Mouse (Mus musculus) hindbrain, embryonic 15.5 days (tissue): Measurements from ENCODE around the gene Slc41a3. TPM values are rescaled to one million over a fixed set of nuclear protein-coding genes. Genes with fewer than 3 reads are reported as not detected.

Experiments
- ATAC-seq: fragments of 200-750 bp; cut with Nextera tagmentation; 2 replicates; pipeline ENCODE4 v1.8.0; 2017; ENCODE audit warnings: low read depth, moderate number of reproducible peaks, moderate TSS enrichment; ENCODE audit not compliant: low FRiP score
- H3K27ac ChIP-seq: fragments of 300-500 bp; sonication (generic); replicated peaks from 2 replicates; pipeline ENCODE4 v1.5.1; 2015; ENCODE audit warnings: mild to moderate bottlenecking, inconsistent platforms
- H3K27me3 ChIP-seq: fragments of 300-500 bp; sonication (generic); 2 replicates; pipeline ENCODE4 v1.6.1; 2015; ENCODE audit warnings: control low read depth, inconsistent platforms
- H3K36me3 ChIP-seq: fragments of 300-500 bp; sonication (generic); 2 replicates; pipeline ENCODE4 v1.6.1; 2015; ENCODE audit warnings: control low read depth, inconsistent platforms
- H3K4me1 ChIP-seq: fragments of 300-500 bp; sonication (generic); replicated peaks from 2 replicates; pipeline ENCODE4 v1.6.1; 2015; ENCODE audit warnings: control low read depth, inconsistent platforms
- H3K4me2 ChIP-seq: fragments of 300-500 bp; sonication (generic); 2 replicates; pipeline ENCODE4 v1.6.1; 2015; ENCODE audit warnings: moderate library complexity, mild to moderate bottlenecking, inconsistent platforms
- H3K4me3 ChIP-seq: fragments of 300-500 bp; sonication (generic); 2 replicates; pipeline ENCODE4 v1.5.1; 2015; ENCODE audit warnings: mild to moderate bottlenecking, inconsistent platforms
- H3K9ac ChIP-seq: fragments of 300-500 bp; sonication (generic); 2 replicates; pipeline ENCODE4 v1.6.1; 2015; ENCODE audit warnings: inconsistent platforms
- H3K9me3 ChIP-seq: fragments of 300-500 bp; sonication (generic); 2 replicates; pipeline ENCODE4 v1.6.1; 2016; ENCODE audit warnings: control low read depth, inconsistent platforms
- WGBS: fragments of 180-500 bp; shearing (Covaris S2); methylation state at CpG from one replicate; pipeline ENCODE4 v1.1.7; 2015; 5-methylcytosine and 5-hydroxymethylcytosine counted together
- polyA plus RNA-seq: library from polyadenylated mRNA; unstranded; fragments of >200 nt; fragmentation: Nextera tagmentation; extraction: Ambion mirVana; gene quantifications from 2 replicates; pipeline ENCODE4 v1.2.1, GENCODE M21; 2015

The Slc41a3 gene
- polyA plus RNA-seq, 1 experiment from 2014 or later = 8.5 TPM

GRCm38 (mm10) chr6:90602304-90602703 is 2.2 kb upstream of the Slc41a3 start:
- H3K4me1 ChIP-seq = peaks cover 16% of the 10 kb centered on the region; the same call in 1 of the 2 replicates
- no peak overlapping the region for H3K27ac ChIP-seq
- no peak overlapping the region for H3K4me2 ChIP-seq
- H3K27me3 ChIP-seq = no peaks in the 10 kb centered on the region; the same call in 1 of the 2 replicates
- H3K4me3 ChIP-seq = no peak overlapping the region
- no peak for ATAC-seq
- no peaks in the 10 kb centered on the region for H3K9me3 ChIP-seq
- H3K9ac ChIP-seq = no peak overlapping the region
- WGBS = 94% methylated on average over 3 of the region's 3 CpGs
- no peaks in the 10 kb centered on the region for H3K36me3 ChIP-seq

- Histone ChIP-seq H3K27me3 (no peaks in the 10 kb centered on the region; the same call in 1 of the 2 replicates), H3K27ac (no peak overlapping the region), H3K4me2 (no peak overlapping the region), H3K9ac (no peak overlapping the region), H3K9me3 (no peaks in the 10 kb centered on the region), H3K4me1 (peaks cover 16% of the 10 kb centered on the region; the same call in 1 of the 2 replicates), H3K4me3 (no peak overlapping the region), H3K36me3 (no peaks in the 10 kb centered on the region)
- ATAC-seq = no peak
- 58% methylated on average over 7 of the region's 7 CpGs for WGBS
These were observed 1.4 kb upstream of the Slc41a3 start for GRCm38 (mm10) chr6:90603126-90603525.

GRCm38 (mm10) chr6:90604130-90604529 is 395 bp upstream of the Slc41a3 start:
- H3K27ac ChIP-seq = no peak overlapping the region
- no peaks in the 10 kb centered on the region for H3K36me3 ChIP-seq
- peak overlapping the region; percentile 96 for H3K4me2 ChIP-seq
- WGBS = 57% methylated on average over 3 of the region's 3 CpGs
- H3K4me3 ChIP-seq = peak overlapping the region; percentile 75
- H3K27me3 ChIP-seq = no peaks in the 10 kb centered on the region; the same call in 1 of the 2 replicates
- H3K9me3 ChIP-seq = no peaks in the 10 kb centered on the region
- H3K4me1 ChIP-seq = peaks cover 16% of the 10 kb centered on the region; the same call in 1 of the 2 replicates
- no peak overlapping the region for H3K9ac ChIP-seq
- peak; percentile 15 for ATAC-seq

DNA sequence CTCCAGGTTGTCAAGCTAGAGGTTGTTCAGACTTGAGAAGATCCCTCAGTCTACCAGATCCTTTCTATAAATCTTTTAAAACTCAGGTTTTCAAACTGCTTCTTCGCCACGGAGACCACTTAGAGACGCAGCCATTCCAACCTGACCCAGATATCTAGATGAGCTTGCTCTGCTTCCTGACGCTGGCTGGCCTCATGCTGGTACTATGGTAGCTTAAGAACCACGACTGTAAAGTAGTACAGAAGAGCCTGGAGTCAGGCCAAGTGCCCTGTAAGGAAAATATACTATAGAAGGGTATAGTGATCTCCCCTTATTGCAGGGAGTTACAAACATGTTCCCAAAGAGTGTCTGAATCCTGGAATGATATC is 757 bp downstream of the Slc41a3 start:
- peak overlapping the region; percentile 75 for H3K4me3 ChIP-seq
- H3K27me3 ChIP-seq = no peaks in the 10 kb centered on the region; the same call in 1 of the 2 replicates
- 0 out of 2 replicates have a peak overlapping the region, but pooled peaks have one; percentile 60 for H3K27ac ChIP-seq
- no peaks in the 10 kb centered on the region for H3K9me3 ChIP-seq
- no peaks in the 10 kb centered on the region for H3K36me3 ChIP-seq
- H3K4me2 ChIP-seq = peak overlapping the region; percentile 96
- 10% methylated on average over 5 of the region's 5 CpGs for WGBS
- peak overlapping the region; percentile 83 for H3K9ac ChIP-seq
- ATAC-seq = no peak
- H3K4me1 ChIP-seq = peaks cover 16% of the 10 kb centered on the region; the same call in 1 of the 2 replicates

DNA sequence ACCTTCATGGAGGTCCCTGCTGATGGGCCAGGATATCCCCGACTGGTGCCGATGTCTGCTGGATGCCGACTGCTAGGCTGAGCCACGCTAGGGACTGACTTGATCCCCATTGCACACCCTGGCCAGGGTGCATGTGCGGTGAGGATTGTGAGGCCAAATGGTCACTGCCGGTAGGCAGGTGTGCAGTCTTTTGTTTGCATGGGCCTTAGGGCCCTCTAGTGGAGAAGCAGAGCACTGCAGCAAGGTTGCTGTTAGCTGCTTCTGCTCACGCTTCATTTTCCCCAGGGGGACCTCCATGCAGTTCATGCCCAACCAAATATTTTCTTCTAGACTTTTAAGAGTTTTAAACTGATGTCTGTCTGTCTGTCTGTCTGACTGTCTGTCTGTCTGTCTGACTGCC is 2.0 kb downstream of the Slc41a3 start:
- H3K4me2 ChIP-seq = peak overlapping the region; percentile 20; the same call in 1 of the 2 replicates
- H3K36me3 ChIP-seq = no peaks in the 10 kb centered on the region
- no peak overlapping the region for H3K4me3 ChIP-seq
- peaks cover 16% of the 10 kb centered on the region; the same call in 1 of the 2 replicates for H3K4me1 ChIP-seq
- 25% methylated on average over 7 of the region's 7 CpGs for WGBS
- no peak overlapping the region for H3K27ac ChIP-seq
- no peak for ATAC-seq
- no peaks in the 10 kb centered on the region; the same call in 1 of the 2 replicates for H3K27me3 ChIP-seq
- H3K9me3 ChIP-seq = no peaks in the 10 kb centered on the region
- H3K9ac ChIP-seq = no peak overlapping the region

DNA sequence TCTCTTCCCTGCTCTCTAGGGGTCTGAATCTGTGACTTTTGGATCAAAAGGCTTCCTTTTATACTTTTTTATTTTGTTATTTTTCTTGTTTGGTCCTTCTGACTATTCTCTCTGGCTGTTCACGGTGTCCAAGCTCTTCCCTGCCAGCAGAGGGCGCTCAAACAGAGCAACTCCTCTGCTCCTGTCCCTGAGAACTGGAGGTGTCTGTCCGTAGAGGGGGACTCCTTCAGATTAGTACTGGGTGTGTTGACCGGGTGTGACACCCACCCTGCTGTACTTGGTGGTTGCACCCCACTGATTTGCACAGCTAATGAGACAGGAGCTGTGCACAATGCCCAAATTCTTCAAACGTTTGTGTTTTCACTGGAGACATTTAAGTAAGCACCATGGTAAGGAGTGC is 2.7 kb downstream of the Slc41a3 start:
- no peak overlapping the region for H3K4me2 ChIP-seq
- no peaks in the 10 kb centered on the region for H3K27me3 ChIP-seq
- peaks cover 16% of the 10 kb centered on the region; the same call in 1 of the 2 replicates for H3K4me1 ChIP-seq
- WGBS = 13% methylated on average over 5 of the region's 5 CpGs
- H3K4me3 ChIP-seq = no peak overlapping the region
- H3K36me3 ChIP-seq = no peaks in the 10 kb centered on the region
- no peak overlapping the region for H3K9ac ChIP-seq
- no peak overlapping the region for H3K27ac ChIP-seq
- ATAC-seq = no peak
- H3K9me3 ChIP-seq = no peaks in the 10 kb centered on the region

DNA sequence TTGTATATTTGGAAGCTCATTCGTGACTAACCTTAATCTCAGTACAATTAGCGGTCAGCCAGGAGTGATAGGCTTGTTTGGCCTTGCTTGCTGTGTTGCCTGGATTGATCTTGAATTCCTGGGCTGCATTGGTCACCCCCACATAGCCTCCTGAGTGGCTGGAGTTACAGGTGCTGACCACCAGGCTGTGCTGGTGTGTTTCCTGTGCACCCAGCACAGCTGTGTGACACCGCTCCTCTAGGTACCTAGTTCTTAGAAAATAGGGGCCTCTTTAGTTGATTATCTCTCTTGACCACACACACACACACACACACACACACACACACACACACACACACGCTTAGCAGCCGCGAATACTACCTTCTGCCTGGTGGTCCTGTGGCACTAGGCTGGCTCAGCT is 3.7 kb downstream of the Slc41a3 start:
- ATAC-seq = no peak
- WGBS = 77% methylated on average over 6 of the region's 6 CpGs
- Histone ChIP-seq H3K9ac (no peak overlapping the region), H3K4me1 (peaks cover 16% of the 10 kb centered on the region; the same call in 1 of the 2 replicates), H3K9me3 (no peaks in the 10 kb centered on the region), H3K4me2 (no peak overlapping the region), H3K27ac (no peak overlapping the region), H3K4me3 (no peak overlapping the region), H3K36me3 (no peaks in the 10 kb centered on the region), H3K27me3 (no peaks in the 10 kb centered on the region)

GRCm38 (mm10) chr6:90610248-90610647 is 5.7 kb downstream of the Slc41a3 start:
- Histone ChIP-seq H3K9ac (no peak overlapping the region), H3K36me3 (no peaks in the 10 kb centered on the region), H3K4me3 (no peak overlapping the region), H3K4me2 (no peak overlapping the region), H3K9me3 (no peaks in the 10 kb centered on the region), H3K27ac (no peak overlapping the region), H3K27me3 (no peaks in the 10 kb centered on the region), H3K4me1 (peaks cover 8% of the 10 kb centered on the region; the same call in 1 of the 2 replicates)
- ATAC-seq = no peak
- 95% methylated on average over 5 of the region's 5 CpGs for WGBS

GRCm38 (mm10) chr6:90613277-90613676 is 8.8 kb downstream of the Slc41a3 start:
- WGBS = 81% methylated on average over 8 of the region's 8 CpGs
- H3K4me2 ChIP-seq = no peak overlapping the region
- H3K9me3 ChIP-seq = no peaks in the 10 kb centered on the region
- H3K4me1 ChIP-seq = no peaks in the 10 kb centered on the region
- no peak overlapping the region for H3K9ac ChIP-seq
- no peak for ATAC-seq
- no peaks in the 10 kb centered on the region for H3K36me3 ChIP-seq
- no peak overlapping the region for H3K4me3 ChIP-seq
- H3K27ac ChIP-seq = no peak overlapping the region
- H3K27me3 ChIP-seq = no peaks in the 10 kb centered on the region

- H3K4me1 ChIP-seq = no peaks in the 10 kb centered on the region
- H3K27ac ChIP-seq = no peak overlapping the region
- ATAC-seq = no peak
- WGBS = 57% methylated on average over 7 of the region's 7 CpGs
- no peak overlapping the region for H3K9ac ChIP-seq
- no peaks in the 10 kb centered on the region for H3K27me3 ChIP-seq
- no peak overlapping the region for H3K4me3 ChIP-seq
- H3K4me2 ChIP-seq = no peak overlapping the region
- no peaks in the 10 kb centered on the region for H3K9me3 ChIP-seq
- no peaks in the 10 kb centered on the region for H3K36me3 ChIP-seq
These were observed 10.8 kb downstream of the Slc41a3 start for GRCm38 (mm10) chr6:90615362-90615761.

DNA sequence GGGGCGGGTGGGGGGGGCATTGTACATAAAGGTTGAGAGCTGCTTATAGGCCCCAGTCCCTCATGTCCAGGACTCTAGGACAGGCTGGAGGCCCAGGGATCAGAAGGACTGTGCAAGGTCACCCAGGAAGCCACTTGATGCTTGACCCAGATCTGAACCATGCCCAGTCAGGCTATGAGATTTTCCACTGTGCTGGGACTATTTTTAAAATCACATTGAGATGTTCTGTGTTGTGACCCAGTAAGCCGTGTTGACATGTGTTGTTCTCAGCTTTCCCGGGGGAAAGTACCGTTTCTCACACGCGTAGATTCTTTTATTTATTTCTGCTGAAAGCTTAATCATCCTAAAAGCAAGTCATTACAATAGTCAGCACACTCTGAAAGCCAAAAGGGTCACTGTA is 11.5 kb downstream of the Slc41a3 start:
- Histone ChIP-seq H3K27ac (no peak overlapping the region), H3K9ac (no peak overlapping the region), H3K4me1 (no peaks in the 10 kb centered on the region), H3K27me3 (no peaks in the 10 kb centered on the region), H3K4me2 (no peak overlapping the region), H3K4me3 (no peak overlapping the region), H3K36me3 (no peaks in the 10 kb centered on the region), H3K9me3 (no peaks in the 10 kb centered on the region)
- WGBS = 76% methylated on average over 6 of the region's 6 CpGs
- no peak for ATAC-seq

DNA sequence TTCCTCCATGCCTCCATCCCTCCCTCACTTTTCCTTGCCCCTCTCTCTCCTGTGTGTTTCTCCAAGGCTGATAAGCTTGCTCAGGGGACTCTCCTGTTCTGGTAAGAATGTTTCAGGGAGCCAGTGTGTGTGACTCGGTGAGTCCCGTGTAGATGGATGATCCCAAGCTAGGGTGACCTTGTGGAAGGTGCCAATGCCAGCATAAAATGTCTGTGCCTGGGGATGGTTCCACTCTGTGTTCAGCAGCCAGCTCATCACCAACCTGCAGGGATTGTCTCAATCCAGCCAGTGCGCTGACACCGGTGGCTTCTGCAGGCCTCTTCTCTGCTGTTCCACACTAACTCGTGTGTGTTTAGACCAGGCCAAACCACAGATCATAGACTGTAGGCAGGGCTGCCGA is 12.0 kb downstream of the Slc41a3 start:
- WGBS = 91% methylated on average over 6 of the region's 6 CpGs
- ATAC-seq = no peak
- H3K4me3 ChIP-seq = no peak overlapping the region
- H3K9ac ChIP-seq = no peak overlapping the region
- no peak overlapping the region for H3K4me2 ChIP-seq
- H3K9me3 ChIP-seq = no peaks in the 10 kb centered on the region
- no peak overlapping the region for H3K27ac ChIP-seq
- no peaks in the 10 kb centered on the region for H3K4me1 ChIP-seq
- H3K36me3 ChIP-seq = no peaks in the 10 kb centered on the region
- no peaks in the 10 kb centered on the region for H3K27me3 ChIP-seq

- H3K4me3 ChIP-seq = no peak overlapping the region
- no peak for ATAC-seq
- no peaks in the 10 kb centered on the region for H3K27me3 ChIP-seq
- no peaks in the 10 kb centered on the region for H3K9me3 ChIP-seq
- H3K9ac ChIP-seq = no peak overlapping the region
- no peak overlapping the region for H3K27ac ChIP-seq
- no peaks in the 10 kb centered on the region for H3K36me3 ChIP-seq
- H3K4me1 ChIP-seq = peaks cover 6% of the 10 kb centered on the region
- no peak overlapping the region for H3K4me2 ChIP-seq
- WGBS = 84% methylated on average over 4 of the region's 4 CpGs
These were observed 13.7 kb downstream of the Slc41a3 start for GRCm38 (mm10) chr6:90618274-90618673.
